Mouse (Mus musculus) lung, postnatal 0 days (tissue): ENCODE results near the gene Mcl1. TPM values are rescaled to one million over a fixed set of nuclear protein-coding genes. Genes with fewer than 3 reads are reported as not detected.

Source experiments
- ATAC-seq: fragments of 200-750 bp; cut with Nextera tagmentation; 2 replicates; pipeline ENCODE4 v1.8.0; 2017; ENCODE audit warnings: moderate library complexity
- DNase-seq: peaks from one replicate; pipeline ENCODE4 v3.0.0-alpha.2; 2016; ENCODE audit warnings: low spot score
- H3K27ac ChIP-seq: fragments of 300-500 bp; sonication (generic); 2 replicates; pipeline ENCODE4 v1.5.1; 2014; ENCODE audit warnings: antibody characterized with exemption, mild to moderate bottlenecking, low read length, mixed read lengths
- H3K27me3 ChIP-seq: fragments of 300-500 bp; sonication (generic); replicated peaks from 2 replicates; pipeline ENCODE4 v1.6.1; 2014; ENCODE audit warnings: low read length, mixed read lengths; ENCODE audit not compliant: insufficient read depth
- H3K36me3 ChIP-seq: fragments of 300-500 bp; sonication (generic); 2 replicates; pipeline ENCODE4 v1.6.1; 2014; ENCODE audit warnings: low read length, mixed read lengths; ENCODE audit not compliant: insufficient read depth
- H3K4me1 ChIP-seq: fragments of 300-500 bp; sonication (generic); 2 replicates; pipeline ENCODE4 v1.6.1; 2014; ENCODE audit warnings: antibody characterized with exemption, low read depth, low read length, mixed read lengths; ENCODE audit not compliant: insufficient read depth
- H3K4me2 ChIP-seq: fragments of 300-500 bp; sonication (generic); replicated peaks from 2 replicates; pipeline ENCODE4 v1.6.1; 2014; ENCODE audit warnings: low read depth, mild to moderate bottlenecking, low read length, moderate library complexity, mixed read lengths
- H3K4me3 ChIP-seq: fragments of 300-500 bp; sonication (generic); 2 replicates; pipeline ENCODE4 v1.5.1; 2014; ENCODE audit warnings: low read depth, low read length
- H3K9ac ChIP-seq: fragments of 300-500 bp; sonication (generic); replicated peaks from 2 replicates; pipeline ENCODE4 v1.6.1; 2014; ENCODE audit warnings: low read depth, mild to moderate bottlenecking
- H3K9me3 ChIP-seq: fragments of 300-500 bp; sonication (generic); 2 replicates; pipeline ENCODE4 v1.6.1; 2016; ENCODE audit warnings: low read length, mixed read lengths
- CTCF ChIP-seq: IDR thresholded peaks from 2 replicates; pipeline ENCODE4 v1.5.1; 2016; ENCODE audit warnings: antibody characterized with exemption, mild to moderate bottlenecking
- EP300 ChIP-seq: IDR thresholded peaks from 2 replicates; pipeline ENCODE4 v1.6.1; 2016; ENCODE audit warnings: antibody characterized with exemption, mild to moderate bottlenecking, control low read depth
- WGBS: fragments of 180-500 bp; shearing (Covaris S2); extraction: QIAGEN DNeasy Blood & Tissue Kit; methylation state at CpG from one replicate; pipeline ENCODE4 v1.1.7; 2014; 5-methylcytosine and 5-hydroxymethylcytosine counted together
- polyA plus RNA-seq: library from polyadenylated mRNA; unstranded; fragments of >200 nt; fragmentation: Nextera tagmentation; extraction: Ambion mirVana; gene quantifications from 2 replicates; pipeline ENCODE4 v1.2.1, GENCODE M21; 2015

Mcl1 gene
- polyA plus RNA-seq, 1 experiment from 2014 or later: 101 TPM

GRCm38 (mm10) chr3:95624628-95625503 lies 33.7 kb upstream of the Mcl1 start, which contains the start of gene Ensa:
Ensa (plus strand) TSS chr3:95624993.
- DNase-seq (peak; percentile 100), ATAC-seq (peak; percentile 98)
- Histone ChIP-seq H3K36me3 (peaks cover 28% of the 10 kb centered on the region), H3K9me3 (no peaks in the 10 kb centered on the region), H3K9ac (peak within 1 kb of the TSS; percentile 57), H3K4me1 (peaks cover 6% of the 10 kb centered on the region; the same call in 1 of the 2 replicates), H3K4me3 (peak within 1 kb of the TSS; percentile 72), H3K4me2 (peak within 1 kb of the TSS; percentile 55), H3K27ac (peak within 1 kb of the TSS; percentile 79), H3K27me3 (no peaks in the 10 kb centered on the region)
- WGBS: under 1% methylated on average over 44 of the region's 44 CpGs
- TF ChIP-seq EP300: peak; percentile 75
- no peak for TF ChIP-seq CTCF

- H3K4me3 ChIP-seq: no peak overlapping the region
- 82% methylated on average over 5 of the region's 5 CpGs for WGBS
- no peak overlapping the region for H3K9ac ChIP-seq
- H3K27ac ChIP-seq: no peak overlapping the region
- TF ChIP-seq CTCF: no peak
- no peak for TF ChIP-seq EP300
- DNase-seq (no peak), ATAC-seq (no peak)
- H3K4me2 ChIP-seq: no peak overlapping the region
- H3K27me3 ChIP-seq: no peaks in the 10 kb centered on the region
- no peaks in the 10 kb centered on the region for H3K9me3 ChIP-seq
- peaks cover 6% of the 10 kb centered on the region; the same call in 1 of the 2 replicates for H3K4me1 ChIP-seq
- H3K36me3 ChIP-seq: peaks cover 33% of the 10 kb centered on the region
These were observed 30.8 kb upstream of the Mcl1 start for GRCm38 (mm10) chr3:95627763-95628162.

GRCm38 (mm10) chr3:95629755-95630154 lies 28.8 kb upstream of the Mcl1 start:
- Histone ChIP-seq H3K27me3 (no peaks in the 10 kb centered on the region), H3K4me1 (peaks cover 6% of the 10 kb centered on the region; the same call in 1 of the 2 replicates), H3K9me3 (no peaks in the 10 kb centered on the region), H3K27ac (no peak overlapping the region), H3K36me3 (peaks cover 41% of the 10 kb centered on the region), H3K9ac (no peak overlapping the region), H3K4me2 (no peak overlapping the region), H3K4me3 (no peak overlapping the region)
- TF ChIP-seq EP300 (no peak), CTCF (no peak)
- ATAC-seq (no peak), DNase-seq (no peak)
- 88% methylated on average over 4 of the region's 4 CpGs for WGBS

- Histone ChIP-seq H3K4me3 (no peak overlapping the region), H3K27ac (no peak overlapping the region)
- WGBS: 65% methylated on average over 3 of the region's 3 CpGs
These were observed 27.7 kb upstream of the Mcl1 start for GRCm38 (mm10) chr3:95630856-95631255.

GRCm38 (mm10) chr3:95631304-95631703 lies 27.3 kb upstream of the Mcl1 start:
- Histone ChIP-seq H3K9ac (no peak overlapping the region), H3K36me3 (peaks cover 44% of the 10 kb centered on the region), H3K4me3 (no peak overlapping the region), H3K9me3 (no peaks in the 10 kb centered on the region), H3K4me2 (no peak overlapping the region), H3K27ac (no peak overlapping the region), H3K27me3 (no peaks in the 10 kb centered on the region), H3K4me1 (no peaks in the 10 kb centered on the region)
- ATAC-seq (no peak), DNase-seq (no peak)
- TF ChIP-seq CTCF (no peak), EP300 (no peak)
- WGBS: 53% methylated on average over 6 of the region's 6 CpGs

More at GRCm38 (mm10) chr3:95630856-95631255, 27.7 kb upstream of the Mcl1 start:
- H3K9me3 ChIP-seq: no peaks in the 10 kb centered on the region
- no peak for TF ChIP-seq EP300
- no peak for TF ChIP-seq CTCF
- no peaks in the 10 kb centered on the region for H3K27me3 ChIP-seq
- peaks cover 44% of the 10 kb centered on the region for H3K36me3 ChIP-seq
- DNase-seq: no peak
- no peak for ATAC-seq
- H3K9ac ChIP-seq: no peak overlapping the region
- H3K4me2 ChIP-seq: no peak overlapping the region
- peaks cover 2% of the 10 kb centered on the region; the same call in 1 of the 2 replicates for H3K4me1 ChIP-seq

- TF ChIP-seq EP300 (peak; percentile 48; the same call in 1 of the 2 replicates), CTCF (peak; percentile 74)
- H3K9ac ChIP-seq: no peak overlapping the region
- H3K4me3 ChIP-seq: no peak overlapping the region
- 65% methylated on average over 12 of the region's 12 CpGs for WGBS
- H3K4me1 ChIP-seq: no peaks in the 10 kb centered on the region
- H3K9me3 ChIP-seq: no peaks in the 10 kb centered on the region
- no peaks in the 10 kb centered on the region for H3K27me3 ChIP-seq
- DNase-seq: peak; percentile 82
- H3K4me2 ChIP-seq: no peak overlapping the region
- peak; percentile 68 for ATAC-seq
- H3K36me3 ChIP-seq: peaks cover 37% of the 10 kb centered on the region
- no peak overlapping the region for H3K27ac ChIP-seq
These were observed 25.7 kb upstream of the Mcl1 start for GRCm38 (mm10) chr3:95632648-95633588.
